Mouse (Mus musculus): Measurements from ENCODE around the gene Fryl.
A peak's percentile ranks its signal among the peaks of the same experiment; 100 is the strongest.

- TF ChIP-seq POLR2AphosphoS2 (IDR thresholded peaks at IDR 0.05; ENCODE audit: insufficient read length, low read depth) = no peak
- TF ChIP-seq E2F4 (IDR thresholded peaks at IDR 0.05; ENCODE audit: insufficient read depth) = no peak
- TF ChIP-seq TCF3 (IDR thresholded peaks at IDR 0.05; ENCODE audit: insufficient read length, low read depth) = peak; percentile 57
Observed at GRCm38 (mm10) chr5:73223065-73223464, 33.4 kb downstream of the Fryl start.

Data from myocyte (in vitro differentiated cells).